12 mouse cellular contexts compared by ENCODE assay signal in the genomic region with DNA sequence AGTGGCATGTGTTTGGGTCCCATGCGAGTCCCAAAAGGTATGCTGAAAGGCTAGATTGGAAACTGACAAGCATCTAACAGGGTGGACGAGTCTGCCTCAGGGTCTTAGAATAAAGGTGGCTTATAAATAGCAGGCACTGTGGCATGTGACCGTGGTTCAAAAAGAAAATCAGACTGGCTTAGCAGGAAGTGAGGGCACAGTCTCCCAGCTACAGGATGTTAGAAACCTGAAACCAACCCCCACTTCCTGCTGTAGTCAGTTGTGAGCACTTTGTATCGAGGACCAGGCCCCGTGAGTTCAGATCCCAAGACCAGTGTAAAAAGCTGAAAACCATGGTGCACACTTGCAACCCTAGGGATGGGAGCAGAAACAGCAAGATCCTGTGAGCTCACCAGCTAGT. TPM values are rescaled to one million over a fixed set of nuclear protein-coding genes. Genes with fewer than 3 reads are reported as not detected.
DNase-seq lines count a peak whose midpoint lies in the region; ATAC-seq and TF ChIP-seq lines count a peak whose summit lies in the region.
"Had no signal": no experiment of that assay in that cellular context is flagged by ENCODE, and none has a peak within 500 bp of the region (broad histone marks: within the 10 kb centered on the region; RNA-seq: fewer than 3 reads in every experiment).

No protein-coding gene starts in this region.

- DNase-seq in liver, adult 2 months (ENCODE audit: extremely low read depth, low read depth, low spot score) = peak; percentile 7
- DNase-seq in liver = no peak
- DNase-seq in skeletal muscle tissue, adult 2 months (ENCODE audit: low read depth, low spot score) = peak; percentile 3
- DNase-seq in hindbrain, embryonic 14.5 days (ENCODE audit: low spot score) = no peak
- DNase-seq in ovary, postnatal 14 days (ENCODE audit: low spot score) = no peak
- no peak for DNase-seq in heart, embryonic 10.5 days (ENCODE audit: low spot score)
- DNase-seq: cerebellum, adult 11-12 months; heart, postnatal 4 days had no signal

- H3K9me3 ChIP-seq in hindbrain, embryonic 14.5 days (ENCODE audit: control insufficient read depth, low read length) = no peaks in the 10 kb centered on the region
- H3K9me3 ChIP-seq in forebrain, embryonic 13.5 days (replicated peaks) = no peaks in the 10 kb centered on the region
- H3K9me3 ChIP-seq in heart, embryonic 10.5 days = no peaks in the 10 kb centered on the region
- H3K9me3 ChIP-seq: midbrain, embryonic 10.5 days had no signal

- ATAC-seq in hematopoietic stem cell, adult 5-6 weeks (replicated peaks in 1 of 2; ENCODE audit: insufficient read depth in 1 of 2, low FRiP score in 2 of 2, low TSS enrichment in 1 of 2, low read depth in 1 of 2, poor library complexity in 2 of 2, severe bottlenecking in 2 of 2) = peak; percentile 76 to 85
- ATAC-seq in hindbrain, embryonic 14.5 days (ENCODE audit: low FRiP score) = no peak
- no peak for ATAC-seq in forebrain, embryonic 13.5 days

- H3K9ac ChIP-seq in liver, adult 2 months (ENCODE audit: low read depth, low read length) = no peak overlapping the region
- no peak overlapping the region for H3K9ac ChIP-seq in hindbrain, embryonic 14.5 days
- no peak overlapping the region for H3K9ac ChIP-seq in forebrain, embryonic 13.5 days

- no peak overlapping the region for H3K4me3 ChIP-seq in liver, adult 2 months (ENCODE audit: insufficient read depth, low read depth, low read length)
- no peak overlapping the region for H3K4me3 ChIP-seq in hindbrain, embryonic 14.5 days (replicated peaks; ENCODE audit: low read length)
- H3K4me3 ChIP-seq in forebrain, embryonic 13.5 days = no peak overlapping the region
- no peak overlapping the region for H3K4me3 ChIP-seq in heart, embryonic 10.5 days
- H3K4me3 ChIP-seq: erythroblast, embryonic 14.5 days; midbrain, embryonic 10.5 days had no signal

- no peak overlapping the region for H3K4me2 ChIP-seq in hindbrain, embryonic 14.5 days (replicated peaks)
- no peak overlapping the region for H3K4me2 ChIP-seq in forebrain, embryonic 13.5 days

- no peak overlapping the region for H3K27ac ChIP-seq in liver, adult 2 months (replicated peaks; ENCODE audit: insufficient read depth, low read depth, low read length)
- H3K27ac ChIP-seq in hindbrain, embryonic 14.5 days = no peak overlapping the region
- no peak overlapping the region for H3K27ac ChIP-seq in forebrain, embryonic 13.5 days
- H3K27ac ChIP-seq in heart, embryonic 10.5 days = no peak overlapping the region
- H3K27ac ChIP-seq: midbrain, embryonic 10.5 days had no signal

- H3K4me1 ChIP-seq in liver, adult 2 months (ENCODE audit: control insufficient read depth, insufficient read depth, low read length) = no peaks in the 10 kb centered on the region
- no peaks in the 10 kb centered on the region for H3K4me1 ChIP-seq in hindbrain, embryonic 14.5 days (replicated peaks; ENCODE audit: control insufficient read depth, insufficient read depth, low read length)
- no peaks in the 10 kb centered on the region for H3K4me1 ChIP-seq in forebrain, embryonic 13.5 days
- H3K4me1 ChIP-seq in heart, embryonic 10.5 days = peaks cover 3% of the 10 kb centered on the region; the same call in 1 of the 2 replicates
- H3K4me1 ChIP-seq: midbrain, embryonic 10.5 days had no signal

- no peaks in the 10 kb centered on the region for H3K27me3 ChIP-seq in liver, adult 2 months (ENCODE audit: control insufficient read depth, insufficient read depth, low read length)
- H3K27me3 ChIP-seq in hindbrain, embryonic 14.5 days (ENCODE audit: control insufficient read depth, insufficient read depth, low read length) = no peaks in the 10 kb centered on the region
- no peaks in the 10 kb centered on the region for H3K27me3 ChIP-seq in forebrain, embryonic 13.5 days
- no peaks in the 10 kb centered on the region for H3K27me3 ChIP-seq in heart, embryonic 10.5 days (ENCODE audit: insufficient read depth, poor library complexity, severe bottlenecking)

- no peaks in the 10 kb centered on the region for H3K79me2 ChIP-seq in liver, adult 2 months (ENCODE audit: control insufficient read depth, insufficient read depth, low read length)

- 73% methylated on average over 5 of the region's 5 CpGs for WGBS in liver, adult 2 months
- WGBS in hindbrain, embryonic 14.5 days = 80% methylated on average over 5 of the region's 5 CpGs
- whole genome bisulfite sequencing in forebrain, embryonic 13.5 days = 82% methylated on average over 5 of the region's 5 CpGs
- 50% methylated on average over 5 of the region's 5 CpGs for WGBS in heart, embryonic 10.5 days

- no peak for TF ChIP-seq POLR2A in liver, adult 2 months (IDR thresholded peaks at IDR 0.05; ENCODE audit: extremely low read depth, insufficient read depth, low read length)

- TF ChIP-seq CTCF in liver, adult 2 months (IDR thresholded peaks at IDR 0.05; ENCODE audit: low read depth, low read length) = no peak

- H3K36me3 ChIP-seq in liver, adult 2 months (ENCODE audit: control insufficient read depth, insufficient read depth, low read length) = no peaks in the 10 kb centered on the region; the same call in 1 of the 2 replicates
- H3K36me3 ChIP-seq in hindbrain, embryonic 14.5 days (replicated peaks; ENCODE audit: control insufficient read depth, insufficient read depth) = no peaks in the 10 kb centered on the region
- no peaks in the 10 kb centered on the region for H3K36me3 ChIP-seq in forebrain, embryonic 13.5 days (ENCODE audit: poor library complexity, severe bottlenecking)
- no peaks in the 10 kb centered on the region for H3K36me3 ChIP-seq in heart, embryonic 10.5 days
- H3K36me3 ChIP-seq: midbrain, embryonic 10.5 days had no signal

RNA-seq across cellular contexts. Expression of a gene that starts 37.6 kb away (rescaled TPM):
- total RNA-seq in liver, adult 2 months (2014; rRNA removed) = 12.6 and 14.6 TPM in 2 replicates
- polyA plus RNA-seq in liver, adult 2 months (2012; rRNA removed) = 2.8 and 3.2 TPM in 2 replicates
- 124 and 139 TPM in 2 replicates for total RNA-seq in hematopoietic stem cell, adult 5-6 weeks (2017)
- 0.27 and 0.48 TPM in 2 replicates for polyA plus RNA-seq in hindbrain, embryonic 14.5 days (2014; fragmentation: Nextera tagmentation; extraction: Ambion mirVana)
- polyA plus RNA-seq in forebrain, embryonic 13.5 days (2015; fragmentation: Nextera tagmentation; extraction: Ambion mirVana) = 0.14 and 0.21 TPM in 2 replicates
- polyA plus RNA-seq in heart, embryonic 10.5 days (2016; fragmentation: Nextera tagmentation; extraction: Ambion mirVana) = 0.46 and 0.63 TPM in 2 replicates

Comparison
In these comparisons a context has a peak if more than half of its experiments do, and no peak if none do; other contexts are left out.
1. DNase-seq: peak in liver, adult 2 months (single experiment) and skeletal muscle tissue, adult 2 months (single experiment); none in liver (single experiment), hindbrain, embryonic 14.5 days (single experiment), ovary, postnatal 14 days (single experiment) and heart, embryonic 10.5 days (single experiment).
2. ATAC-seq: peak in hematopoietic stem cell, adult 5-6 weeks (2 of 2); none in hindbrain, embryonic 14.5 days (single experiment) and forebrain, embryonic 13.5 days (single experiment).